21 mouse cellular contexts compared by ENCODE assay signal in genomic region chr5:122970056-122970455, GRCm38 (mm10).
"Had no signal": no experiment of that assay in that cellular context is flagged by ENCODE, and none has a peak within 500 bp of the region (broad histone marks: within the 10 kb centered on the region; RNA-seq: fewer than 3 reads in every experiment).

No protein-coding gene starts in this region.

- H3K4me3 ChIP-seq: liver, embryonic 13.5 days; liver, embryonic 15.5 days; lung, embryonic 15.5 days; midbrain, embryonic 12.5 days; myocyte; neural tube, embryonic 13.5 days; neural tube, embryonic 15.5 days; stomach, embryonic 15.5 days had no signal

- H3K4me1 ChIP-seq: midbrain, embryonic 12.5 days; neural tube, embryonic 13.5 days; stomach, embryonic 15.5 days had no signal

- H3K27ac ChIP-seq: liver, embryonic 13.5 days; liver, embryonic 15.5 days; lung, embryonic 15.5 days; midbrain, embryonic 12.5 days; neural tube, embryonic 13.5 days; neural tube, embryonic 15.5 days; stomach, embryonic 15.5 days; stomach, postnatal 0 days had no signal

- H3K27me3 ChIP-seq: liver, embryonic 13.5 days; liver, embryonic 15.5 days; lung, embryonic 15.5 days; midbrain, embryonic 12.5 days; neural tube, embryonic 13.5 days; neural tube, embryonic 15.5 days; stomach, embryonic 15.5 days had no signal

- H3K36me3 ChIP-seq: liver, embryonic 13.5 days; liver, embryonic 15.5 days; lung, embryonic 15.5 days; midbrain, embryonic 12.5 days; neural tube, embryonic 13.5 days; neural tube, embryonic 15.5 days; stomach, embryonic 15.5 days had no signal

- DNase-seq: liver, embryonic 13.5 days; liver, postnatal 0 days; lung, adult 2 months; lung, postnatal 4 days; midbrain, embryonic 14.5 days; retina, postnatal 1 day; right cerebral cortex, adult 18-20 months; right cerebral cortex, postnatal 25 days; right cerebral cortex, postnatal 4 days; spleen, adult 18-20 months; thymus, adult 2 months; thymus, postnatal 14 days; thymus, postnatal 36 days had no signal
